9 mouse cellular contexts compared by ENCODE assay signal in genomic region chrX:10775714-10776515, GRCm38 (mm10).
DNase-seq lines count a peak whose midpoint lies in the region; ATAC-seq lines count a peak whose summit lies in the region.
"Had no signal": no experiment of that assay in that cellular context is flagged by ENCODE, and none has a peak within 500 bp of the region (broad histone marks: within the 10 kb centered on the region; RNA-seq: fewer than 3 reads in every experiment).

No protein-coding gene starts in this region.

- no peak for ATAC-seq in midbrain, embryonic 14.5 days (ENCODE audit: low FRiP score, low TSS enrichment)
- no peak for ATAC-seq in midbrain, embryonic 15.5 days (replicated peaks)
- ATAC-seq in limb, embryonic 13.5 days (ENCODE audit: low FRiP score, low read depth): peak; percentile 78; the same call in 1 of the 2 replicates
- peak; percentile 85 for ATAC-seq in stomach, embryonic 16.5 days (ENCODE audit: insufficient read depth, low FRiP score)

- H3K9ac ChIP-seq in midbrain, embryonic 14.5 days (replicated peaks; ENCODE audit: low read length): no peak overlapping the region
- H3K9ac ChIP-seq in midbrain, embryonic 15.5 days: no peak overlapping the region
- no peak overlapping the region for H3K9ac ChIP-seq in limb, embryonic 13.5 days
- no peak overlapping the region for H3K9ac ChIP-seq in stomach, embryonic 16.5 days (ENCODE audit: low read length)
- H3K9ac ChIP-seq: neural tube, embryonic 12.5 days had no signal

- WGBS in midbrain, embryonic 14.5 days: 51% methylated on average over 8 of the region's 8 CpGs
- 57% methylated on average over 8 of the region's 8 CpGs for WGBS in midbrain, embryonic 15.5 days
- WGBS in limb, embryonic 13.5 days: 40% methylated on average over 8 of the region's 8 CpGs
- WGBS in stomach, embryonic 16.5 days: 34% methylated on average over 8 of the region's 8 CpGs

- peak; percentile 14 for DNase-seq in adrenal gland, postnatal 14 days
- no peak for DNase-seq in adrenal gland, adult 8-10 months
- peak; percentile 9 for DNase-seq in midbrain, embryonic 14.5 days
- no peak for DNase-seq in B cell, adult 2 months
- no peak for DNase-seq in cerebellum, postnatal 25 days

- no peak overlapping the region for H3K27ac ChIP-seq in midbrain, embryonic 14.5 days (replicated peaks; ENCODE audit: low read depth, low read length)
- H3K27ac ChIP-seq in midbrain, embryonic 15.5 days: no peak overlapping the region
- peak overlapping the region; percentile 67; the same call in 1 of the 2 replicates for H3K27ac ChIP-seq in limb, embryonic 13.5 days
- H3K27ac ChIP-seq in stomach, embryonic 16.5 days (ENCODE audit: low read length): peak overlapping the region; percentile 78
- H3K27ac ChIP-seq: neural tube, embryonic 12.5 days had no signal

- no peaks in the 10 kb centered on the region for H3K4me1 ChIP-seq in midbrain, embryonic 14.5 days (ENCODE audit: control insufficient read depth, insufficient read depth, low read length)
- H3K4me1 ChIP-seq in midbrain, embryonic 15.5 days: no peaks in the 10 kb centered on the region
- peaks cover 6% of the 10 kb centered on the region; the same call in 1 of the 2 replicates for H3K4me1 ChIP-seq in limb, embryonic 13.5 days
- H3K4me1 ChIP-seq in stomach, embryonic 16.5 days (ENCODE audit: control insufficient read depth, insufficient read depth, low read length): no peaks in the 10 kb centered on the region
- H3K4me1 ChIP-seq: neural tube, embryonic 12.5 days had no signal

- no peaks in the 10 kb centered on the region for H3K27me3 ChIP-seq in midbrain, embryonic 14.5 days (ENCODE audit: control insufficient read depth, insufficient read depth, low read length)
- H3K27me3 ChIP-seq in midbrain, embryonic 15.5 days (replicated peaks): no peaks in the 10 kb centered on the region
- no peaks in the 10 kb centered on the region for H3K27me3 ChIP-seq in limb, embryonic 13.5 days
- no peaks in the 10 kb centered on the region for H3K27me3 ChIP-seq in stomach, embryonic 16.5 days (ENCODE audit: control insufficient read depth, insufficient read depth, low read length)
- H3K27me3 ChIP-seq: neural tube, embryonic 12.5 days had no signal

- H3K4me2 ChIP-seq in midbrain, embryonic 14.5 days (ENCODE audit: low read length): no peak overlapping the region
- H3K4me2 ChIP-seq in midbrain, embryonic 15.5 days: no peak overlapping the region
- no peak overlapping the region for H3K4me2 ChIP-seq in limb, embryonic 13.5 days (replicated peaks)
- H3K4me2 ChIP-seq in stomach, embryonic 16.5 days (ENCODE audit: low read depth, low read length): no peak overlapping the region
- H3K4me2 ChIP-seq: neural tube, embryonic 12.5 days had no signal

- H3K9me3 ChIP-seq in midbrain, embryonic 14.5 days (ENCODE audit: control insufficient read depth, low read length): no peaks in the 10 kb centered on the region
- no peaks in the 10 kb centered on the region for H3K9me3 ChIP-seq in midbrain, embryonic 15.5 days
- H3K9me3 ChIP-seq in limb, embryonic 13.5 days: no peaks in the 10 kb centered on the region
- no peaks in the 10 kb centered on the region for H3K9me3 ChIP-seq in stomach, embryonic 16.5 days (replicated peaks; ENCODE audit: control insufficient read depth, low read length)
- H3K9me3 ChIP-seq: neural tube, embryonic 12.5 days had no signal

- no peak overlapping the region for H3K4me3 ChIP-seq in midbrain, embryonic 14.5 days (replicated peaks; ENCODE audit: low read depth, low read length)
- H3K4me3 ChIP-seq in midbrain, embryonic 15.5 days: no peak overlapping the region
- no peak overlapping the region for H3K4me3 ChIP-seq in limb, embryonic 13.5 days
- H3K4me3 ChIP-seq in stomach, embryonic 16.5 days (replicated peaks; ENCODE audit: low read length): no peak overlapping the region
- H3K4me3 ChIP-seq: neural tube, embryonic 12.5 days had no signal

- no peaks in the 10 kb centered on the region for H3K36me3 ChIP-seq in midbrain, embryonic 14.5 days (ENCODE audit: control insufficient read depth, insufficient read depth, low read length)
- H3K36me3 ChIP-seq in midbrain, embryonic 15.5 days (replicated peaks): no peaks in the 10 kb centered on the region
- no peaks in the 10 kb centered on the region for H3K36me3 ChIP-seq in limb, embryonic 13.5 days
- no peaks in the 10 kb centered on the region for H3K36me3 ChIP-seq in stomach, embryonic 16.5 days (ENCODE audit: control insufficient read depth, insufficient read depth, low read length)
- H3K36me3 ChIP-seq: neural tube, embryonic 12.5 days had no signal

Comparison
In these comparisons a context has a peak if more than half of its experiments do, and no peak if none do; other contexts are left out.
1. DNase-seq: peak in adrenal gland, postnatal 14 days (single experiment) and midbrain, embryonic 14.5 days (single experiment); none in adrenal gland, adult 8-10 months (single experiment), B cell, adult 2 months (0 of 2) and cerebellum, postnatal 25 days (0 of 2).
2. ATAC-seq: peak in limb, embryonic 13.5 days (single experiment) and stomach, embryonic 16.5 days (single experiment); none in midbrain, embryonic 14.5 days (single experiment) and midbrain, embryonic 15.5 days (single experiment).
3. H3K27ac ChIP-seq: peak in limb, embryonic 13.5 days (single experiment) and stomach, embryonic 16.5 days (single experiment); none in midbrain, embryonic 14.5 days (single experiment) and midbrain, embryonic 15.5 days (single experiment).